Mouse (Mus musculus) heart, embryonic 16.5 days (tissue): ENCODE data around the gene Actn3. TPM values are rescaled to one million over a fixed set of nuclear protein-coding genes. Genes with fewer than 3 reads are reported as not detected.

Experiments
- polyA plus RNA-seq: library from polyadenylated mRNA; unstranded; fragments of >200 nt; fragmentation: Nextera tagmentation; extraction: Ambion mirVana; gene quantifications from 2 replicates; pipeline ENCODE4 v1.2.1, GENCODE M21; 2015

Actn3 gene
- polyA plus RNA-seq, 1 experiment from 2014 or later: 10.7 TPM

Other genes starting within 250 kb of the Actn3 start
- gene Gm960, start 179.2 kb downstream of the Actn3 start, polyA plus RNA-seq: 0.62 and 0.66 TPM in 2 replicates
- gene Sptbn2, start 166.7 kb downstream of the Actn3 start, polyA plus RNA-seq: 0.14 and 0.31 TPM in 2 replicates
- 34.1 and 38.0 TPM in 2 replicates for gene Rbm4b, start 121.4 kb downstream of the Actn3 start, polyA plus RNA-seq
- gene Rbm4, start 84.0 kb downstream of the Actn3 start, polyA plus RNA-seq: 57.1 and 58.7 TPM in 2 replicates
- gene Gm21992, start 66.3 kb downstream of the Actn3 start, polyA plus RNA-seq: 16.2 and 23.9 TPM in 2 replicates
- 54.0 and 55.3 TPM in 2 replicates for gene Rbm14, start 66.3 kb downstream of the Actn3 start, polyA plus RNA-seq
- 39.4 and 40.5 TPM in 2 replicates for gene Ccs, start 38.6 kb downstream of the Actn3 start, polyA plus RNA-seq
- 0.14 and 0.16 TPM in 2 replicates for gene Ccdc87, start 38.5 kb downstream of the Actn3 start, polyA plus RNA-seq
- 35.0 and 42.0 TPM in 2 replicates for gene Ctsf, start 22.8 kb downstream of the Actn3 start, polyA plus RNA-seq
- 9.1 and 10.5 TPM in 2 replicates for gene Zdhhc24, start 759 bp upstream of the Actn3 start, polyA plus RNA-seq
- 1.8 and 2.8 TPM in 2 replicates for gene Bbs1, start 28.7 kb upstream of the Actn3 start, polyA plus RNA-seq
- gene Dpp3, start 50.4 kb upstream of the Actn3 start, polyA plus RNA-seq: 73.6 and 77.9 TPM in 2 replicates
- 0.51 and 0.85 TPM in 2 replicates for gene Peli3, start 65.2 kb upstream of the Actn3 start, polyA plus RNA-seq
- gene Mrpl11, start 84.2 kb upstream of the Actn3 start, polyA plus RNA-seq: 88.9 and 94.5 TPM in 2 replicates
- 0.09 and 0.10 TPM in 2 replicates for gene Npas4, start 112.4 kb upstream of the Actn3 start, polyA plus RNA-seq
- gene Slc29a2, start 146.0 kb upstream of the Actn3 start, polyA plus RNA-seq: 12.6 and 13.8 TPM in 2 replicates
- 43.4 and 43.5 TPM in 2 replicates for gene B4gat1, start 160.9 kb upstream of the Actn3 start, polyA plus RNA-seq
- 2.6 and 2.7 TPM in 2 replicates for gene AC124502.3, start 161.0 kb upstream of the Actn3 start, polyA plus RNA-seq
- gene Brms1, start 163.4 kb upstream of the Actn3 start, polyA plus RNA-seq: 29.7 and 29.9 TPM in 2 replicates
- 1.8 and 2.2 TPM in 2 replicates for gene Rin1, start 172.6 kb upstream of the Actn3 start, polyA plus RNA-seq
- 21.1 and 23.4 TPM in 2 replicates for gene Cd248, start 190.2 kb upstream of the Actn3 start, polyA plus RNA-seq
- 3.2 and 4.6 TPM in 2 replicates for gene Tmem151a, start 207.6 kb upstream of the Actn3 start, polyA plus RNA-seq
- 94.1 and 98.6 TPM in 2 replicates for gene Yif1a, start 210.6 kb upstream of the Actn3 start, polyA plus RNA-seq
- gene Cnih2, start 220.6 kb upstream of the Actn3 start, polyA plus RNA-seq: 2.3 and 2.8 TPM in 2 replicates
- gene Rab1b, start 229.2 kb upstream of the Actn3 start, polyA plus RNA-seq: 227 and 233 TPM in 2 replicates
- gene Klc2, start 240.7 kb upstream of the Actn3 start, polyA plus RNA-seq: 19.3 and 22.7 TPM in 2 replicates